In the genomic region with DNA sequence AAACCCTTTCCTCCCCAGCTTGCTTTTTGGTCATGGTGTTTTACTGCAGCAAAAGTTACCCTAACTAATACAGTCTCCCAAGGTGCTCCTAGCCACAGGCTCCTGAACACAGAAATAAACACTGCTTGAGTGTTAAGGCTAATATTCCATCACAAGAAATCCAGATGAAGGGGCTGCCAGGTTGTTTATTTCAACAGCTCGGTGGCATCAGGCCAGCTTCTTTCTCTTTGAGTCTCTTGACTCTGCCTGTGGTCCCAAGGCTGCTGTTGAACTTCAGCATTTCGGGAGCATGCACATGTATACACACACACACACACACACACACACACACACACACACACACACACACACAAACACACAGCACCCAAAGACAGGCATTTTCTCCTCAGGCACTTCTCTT, we compare ENCODE assay signal across 18 mouse cellular contexts. TPM values are rescaled to one million over a fixed set of nuclear protein-coding genes. Genes with fewer than 3 reads are reported as not detected.
DNase-seq lines count a peak whose midpoint lies in the region; ATAC-seq and TF ChIP-seq lines count a peak whose summit lies in the region.
"Had no signal": no experiment of that assay in that cellular context is flagged by ENCODE, and none has a peak within 500 bp of the region (broad histone marks: within the 10 kb centered on the region; RNA-seq: fewer than 3 reads in every experiment).

No protein-coding gene starts in this region.

- TF ChIP-seq CTCF in liver, postnatal 0 days (IDR thresholded peaks at IDR 0.05; ENCODE audit: low read depth): no peak

- H3K27ac ChIP-seq in kidney, embryonic 14.5 days (ENCODE audit: low read depth, low read length): no peak overlapping the region
- H3K27ac ChIP-seq in brown adipose tissue, adult 24 weeks (replicated peaks; ENCODE audit: low read depth, low read length): peak overlapping the region; percentile 79
- peak overlapping the region; percentile 91 for H3K27ac ChIP-seq in liver, postnatal 0 days (ENCODE audit: low read depth)
- H3K27ac ChIP-seq: embryonic facial prominence, embryonic 12.5 days; forebrain, embryonic 15.5 days; liver, embryonic 14.5 days had no signal

- 81% methylated on average over 2 of the region's 2 CpGs for WGBS in kidney, embryonic 14.5 days
- whole genome bisulfite sequencing in liver, postnatal 0 days (ENCODE audit: insufficient replicate concordance): 41% methylated on average over 2 of the region's 2 CpGs

- intact Hi-C loops in left cerebral cortex, postnatal 4 days (cut with DNase I): no loop called here

- no peak overlapping the region for H3K4me2 ChIP-seq in kidney, embryonic 14.5 days (replicated peaks; ENCODE audit: low read depth, low read length)
- H3K4me2 ChIP-seq in liver, postnatal 0 days (ENCODE audit: low read depth, low read length): peak overlapping the region; percentile 29; the same call in 1 of the 2 replicates
- H3K4me2 ChIP-seq: embryonic facial prominence, embryonic 12.5 days; forebrain, embryonic 15.5 days; heart, embryonic 12.5 days had no signal

- H3K36me3 ChIP-seq in kidney, embryonic 14.5 days (ENCODE audit: control insufficient read depth, insufficient read depth, low read length): no peaks in the 10 kb centered on the region
- no peaks in the 10 kb centered on the region for H3K36me3 ChIP-seq in liver, postnatal 0 days (replicated peaks; ENCODE audit: insufficient read depth, low read length)
- H3K36me3 ChIP-seq: embryonic facial prominence, embryonic 12.5 days; forebrain, embryonic 15.5 days; heart, embryonic 12.5 days had no signal

- no peak for TF ChIP-seq EP300 in liver, postnatal 0 days (IDR thresholded peaks at IDR 0.05; ENCODE audit: low read depth)

- no peak overlapping the region for H3K9ac ChIP-seq in kidney, embryonic 14.5 days (ENCODE audit: low read depth, low read length)
- H3K9ac ChIP-seq in liver, postnatal 0 days (replicated peaks): peak overlapping the region; percentile 34; the same call in 1 of the 2 replicates
- H3K9ac ChIP-seq: embryonic facial prominence, embryonic 12.5 days; forebrain, embryonic 15.5 days; heart, embryonic 12.5 days; liver, embryonic 14.5 days had no signal

- ATAC-seq in kidney, embryonic 14.5 days (ENCODE audit: low FRiP score, low TSS enrichment): no peak
- ATAC-seq in liver, postnatal 0 days: peak; percentile 3; the same call in 1 of the 2 replicates
- ATAC-seq: forebrain, embryonic 15.5 days; hindbrain, embryonic 16.5 days had no signal

- no peak overlapping the region for H3K4me3 ChIP-seq in kidney, embryonic 14.5 days (ENCODE audit: low read length)
- H3K4me3 ChIP-seq in brown adipose tissue, adult 24 weeks (ENCODE audit: insufficient read depth, low read depth, low read length): no peak overlapping the region
- no peak overlapping the region for H3K4me3 ChIP-seq in liver, postnatal 0 days (ENCODE audit: low read depth, low read length)
- H3K4me3 ChIP-seq: embryonic facial prominence, embryonic 12.5 days; forebrain, embryonic 15.5 days; heart, embryonic 12.5 days had no signal

- no peaks in the 10 kb centered on the region for H3K27me3 ChIP-seq in kidney, embryonic 14.5 days (ENCODE audit: control insufficient read depth, insufficient read depth, low read length)
- H3K27me3 ChIP-seq in liver, postnatal 0 days (ENCODE audit: insufficient read depth, low read length): no peaks in the 10 kb centered on the region
- H3K27me3 ChIP-seq: embryonic facial prominence, embryonic 12.5 days; forebrain, embryonic 15.5 days; heart, embryonic 12.5 days had no signal

- peak; percentile 59 for DNase-seq in kidney, postnatal 10 days
- peak; percentile 40 for DNase-seq in adipocyte (ENCODE audit: low spot score)
- no peak for DNase-seq in liver, postnatal 0 days
- no peak for DNase-seq in spleen, adult 18-20 months
- no peak for DNase-seq in left cerebral cortex, postnatal 4 days
- DNase-seq: cerebellum, adult 8-10 months; heart, postnatal 4 days; midbrain, embryonic 14.5 days; retina, postnatal 1 day; thymus, adult 2 months had no signal

- 0 out of 2 replicates have a peak, but pooled peaks cover 3% of the 10 kb centered on the region for H3K4me1 ChIP-seq in kidney, embryonic 14.5 days (ENCODE audit: control insufficient read depth, insufficient read depth, low read length)
- H3K4me1 ChIP-seq in brown adipose tissue, adult 24 weeks (ENCODE audit: control insufficient read depth, insufficient read depth, insufficient read length, low read length): peaks cover 14% of the 10 kb centered on the region
- peaks cover 36% of the 10 kb centered on the region for H3K4me1 ChIP-seq in liver, postnatal 0 days (ENCODE audit: insufficient read depth)
- H3K4me1 ChIP-seq: embryonic facial prominence, embryonic 12.5 days; forebrain, embryonic 15.5 days; heart, embryonic 12.5 days had no signal

- H3K9me3 ChIP-seq in kidney, embryonic 14.5 days (ENCODE audit: control insufficient read depth, low read length): no peaks in the 10 kb centered on the region
- H3K9me3 ChIP-seq in liver, postnatal 0 days (ENCODE audit: low read length): no peaks in the 10 kb centered on the region
- H3K9me3 ChIP-seq: forebrain, embryonic 15.5 days; heart, embryonic 12.5 days had no signal

RNA-seq across cellular contexts. Expression of a gene that starts 8.6 kb away (rescaled TPM):
- polyA plus RNA-seq in kidney, embryonic 14.5 days (2014; fragmentation: Nextera tagmentation; extraction: Ambion mirVana): 152 and 171 TPM in 2 replicates
- 311 and 382 TPM in 2 replicates for polyA plus RNA-seq in brown adipose tissue, adult 24 weeks (2012; ENCODE audit: insufficient read depth, insufficient read length, missing spikeins)
- 276 and 291 TPM in 2 replicates for polyA plus RNA-seq in liver, postnatal 0 days (2015; fragmentation: Nextera tagmentation; extraction: Ambion mirVana)
- 10 to 100 TPM; 33.5 to 33.8 TPM for total RNA-seq in left cerebral cortex, postnatal 4 days (2021)

RNA-seq across cellular contexts. Expression of a gene that starts 20.9 kb away (rescaled TPM):
- polyA plus RNA-seq in kidney, embryonic 14.5 days (2014; fragmentation: Nextera tagmentation; extraction: Ambion mirVana): 16.0 and 17.0 TPM in 2 replicates
- polyA plus RNA-seq in brown adipose tissue, adult 24 weeks (2012; ENCODE audit: insufficient read depth, insufficient read length, missing spikeins): 3.8 and 4.8 TPM in 2 replicates
- 1.6 and 1.8 TPM in 2 replicates for polyA plus RNA-seq in liver, postnatal 0 days (2015; fragmentation: Nextera tagmentation; extraction: Ambion mirVana)
- 10 to 100 TPM; 17.8 to 20.0 TPM for total RNA-seq in left cerebral cortex, postnatal 4 days (2021)
- total RNA-seq: neutrophil, adult 5-6 weeks had no signal

Comparison
In these comparisons a context has a peak if more than half of its experiments do, and no peak if none do; other contexts are left out.
1. DNase-seq: peak in kidney, postnatal 10 days (single experiment) and adipocyte (single experiment); none in liver, postnatal 0 days (single experiment), spleen, adult 18-20 months (0 of 2) and left cerebral cortex, postnatal 4 days (single experiment).